Mouse (Mus musculus): ENCODE data around the gene 9130023H24Rik.

DNA sequence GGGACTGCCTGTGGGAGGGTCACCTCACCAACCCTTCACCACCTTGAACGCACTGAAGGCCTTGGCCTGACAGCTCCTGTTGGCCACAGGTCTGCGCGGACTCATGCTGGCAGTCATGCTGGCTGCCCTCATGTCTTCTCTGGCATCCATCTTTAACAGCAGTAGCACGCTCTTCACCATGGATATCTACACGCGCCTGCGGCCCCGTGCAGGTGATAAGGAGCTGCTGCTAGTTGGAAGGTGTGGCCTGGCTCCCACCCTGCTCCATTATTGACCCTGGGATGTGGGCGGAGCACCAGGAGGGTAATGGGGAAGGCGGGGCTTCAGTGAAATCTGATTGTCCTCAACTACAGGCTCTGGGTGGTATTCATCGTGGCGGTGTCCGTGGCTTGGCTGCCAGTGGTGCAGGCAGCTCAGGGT, 32.6 kb upstream of the 9130023H24Rik start:
- TF ChIP-seq CTCF (IDR thresholded peaks at IDR 0.05; ENCODE audit: control insufficient read depth, insufficient read depth, insufficient read length) (no peak), CEBPB (IDR thresholded peaks at IDR 0.05; ENCODE audit: low read depth) (no peak), MYOD1 (IDR thresholded peaks at IDR 0.05; ENCODE audit: control insufficient read depth, insufficient read length, low read depth) (no peak), MAX (IDR thresholded peaks at IDR 0.05) (no peak)

All from C2C12 (cell line).